8 mouse cellular contexts compared by ENCODE assay signal in the genomic region with DNA sequence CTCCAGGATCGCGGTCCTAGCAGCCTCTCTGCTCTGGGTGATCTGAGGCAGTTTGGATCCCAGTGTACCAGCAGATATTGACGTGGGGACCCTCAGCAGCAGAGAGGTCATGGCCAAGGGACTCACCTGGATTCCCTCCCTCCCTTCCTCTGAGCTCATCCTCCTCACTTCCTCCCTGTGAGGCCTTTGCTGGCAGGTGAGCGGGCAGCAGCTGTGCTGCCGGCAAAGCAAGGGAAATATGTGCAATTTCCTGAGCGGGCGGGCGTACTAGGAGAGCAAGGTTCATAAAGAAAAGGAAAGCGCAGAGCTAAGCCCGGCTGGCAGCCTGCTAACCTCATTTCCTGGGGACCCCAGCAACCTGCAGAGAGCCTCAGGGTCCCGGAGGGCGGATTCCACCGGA.
DNase-seq lines count a peak whose midpoint lies in the region; ATAC-seq and TF ChIP-seq lines count a peak whose summit lies in the region.

No protein-coding gene starts in this region.

- H3K27ac ChIP-seq in brown adipose tissue, adult 24 weeks (replicated peaks; ENCODE audit: low read depth, low read length): peak overlapping the region; percentile 28; the same call in 1 of the 2 replicates
- no peak overlapping the region for H3K27ac ChIP-seq in forebrain, postnatal 0 days (ENCODE audit: low read depth, low read length)
- no peak overlapping the region for H3K27ac ChIP-seq in hindbrain, embryonic 15.5 days (replicated peaks)
- no peak overlapping the region for H3K27ac ChIP-seq in limb, embryonic 15.5 days
- no peak overlapping the region for H3K27ac ChIP-seq in stomach, embryonic 16.5 days (ENCODE audit: low read length)

- no peaks in the 10 kb centered on the region for H3K27me3 ChIP-seq in forebrain, postnatal 0 days (ENCODE audit: insufficient read depth, low read length)
- no peaks in the 10 kb centered on the region for H3K27me3 ChIP-seq in hindbrain, embryonic 15.5 days
- peaks cover 4% of the 10 kb centered on the region; the same call in 1 of the 2 replicates for H3K27me3 ChIP-seq in limb, embryonic 15.5 days
- H3K27me3 ChIP-seq in stomach, embryonic 16.5 days (ENCODE audit: control insufficient read depth, insufficient read depth, low read length): peaks cover 10% of the 10 kb centered on the region

- peak; percentile 59 for ATAC-seq in CD4-positive, CD25-positive, alpha-beta regulatory T cell, adult 4 months
- ATAC-seq in forebrain, postnatal 0 days: no peak
- peak; percentile 57; the same call in 1 of the 2 replicates for ATAC-seq in hindbrain, embryonic 15.5 days (ENCODE audit: low FRiP score, low read depth)
- ATAC-seq in limb, embryonic 15.5 days (ENCODE audit: insufficient number of reproducible peaks, low FRiP score, low TSS enrichment, low read depth): no peak
- peak; percentile 33; the same call in 1 of the 2 replicates for ATAC-seq in stomach, embryonic 16.5 days (ENCODE audit: insufficient read depth, low FRiP score)

- no peak overlapping the region for H3K4me3 ChIP-seq in brown adipose tissue, adult 24 weeks (ENCODE audit: insufficient read depth, low read depth, low read length)
- H3K4me3 ChIP-seq in forebrain, postnatal 0 days (ENCODE audit: low read depth, low read length): no peak overlapping the region
- H3K4me3 ChIP-seq in hindbrain, embryonic 15.5 days: 0 out of 2 replicates have a peak overlapping the region, but pooled peaks have one; percentile 3
- no peak overlapping the region; the same call in 1 of the 2 replicates for H3K4me3 ChIP-seq in limb, embryonic 15.5 days
- H3K4me3 ChIP-seq in stomach, embryonic 16.5 days (replicated peaks; ENCODE audit: low read length): peak overlapping the region; percentile 21; the same call in 1 of the 2 replicates

- peaks cover 17% of the 10 kb centered on the region for H3K4me1 ChIP-seq in brown adipose tissue, adult 24 weeks (ENCODE audit: control insufficient read depth, insufficient read depth, insufficient read length, low read length)
- peaks cover 16% of the 10 kb centered on the region; the same call in 1 of the 2 replicates for H3K4me1 ChIP-seq in forebrain, postnatal 0 days (ENCODE audit: insufficient read depth)
- H3K4me1 ChIP-seq in hindbrain, embryonic 15.5 days (replicated peaks): peaks cover 20% of the 10 kb centered on the region
- peaks cover 22% of the 10 kb centered on the region for H3K4me1 ChIP-seq in limb, embryonic 15.5 days
- peaks cover 19% of the 10 kb centered on the region for H3K4me1 ChIP-seq in stomach, embryonic 16.5 days (ENCODE audit: control insufficient read depth, insufficient read depth, low read length)

- 0 out of 2 replicates have a peak overlapping the region, but pooled peaks have one; percentile 15 for H3K4me2 ChIP-seq in forebrain, postnatal 0 days (ENCODE audit: low read depth)
- H3K4me2 ChIP-seq in hindbrain, embryonic 15.5 days: peak overlapping the region; percentile 36
- H3K4me2 ChIP-seq in limb, embryonic 15.5 days: peak overlapping the region; percentile 33
- H3K4me2 ChIP-seq in stomach, embryonic 16.5 days (ENCODE audit: low read depth, low read length): peak overlapping the region; percentile 38

- peak overlapping the region; percentile 25; the same call in 1 of the 2 replicates for H3K9ac ChIP-seq in forebrain, postnatal 0 days
- H3K9ac ChIP-seq in hindbrain, embryonic 15.5 days: no peak overlapping the region
- H3K9ac ChIP-seq in limb, embryonic 15.5 days: no peak overlapping the region
- H3K9ac ChIP-seq in stomach, embryonic 16.5 days (ENCODE audit: low read length): peak overlapping the region; percentile 48; the same call in 1 of the 2 replicates

- H3K9me3 ChIP-seq in forebrain, postnatal 0 days (ENCODE audit: low read length): no peaks in the 10 kb centered on the region
- no peaks in the 10 kb centered on the region for H3K9me3 ChIP-seq in hindbrain, embryonic 15.5 days
- H3K9me3 ChIP-seq in limb, embryonic 15.5 days: no peaks in the 10 kb centered on the region
- H3K9me3 ChIP-seq in stomach, embryonic 16.5 days (replicated peaks; ENCODE audit: control insufficient read depth, low read length): no peaks in the 10 kb centered on the region

- DNase-seq in forebrain, postnatal 0 days: no peak
- no peak for DNase-seq in spleen, adult 18-20 months
- no peak for DNase-seq in layer of hippocampus, postnatal 25 days (ENCODE audit: extremely low spot score in 1 of 2, low spot score in 1 of 2)

- no peaks in the 10 kb centered on the region for H3K36me3 ChIP-seq in forebrain, postnatal 0 days (ENCODE audit: insufficient read depth)
- no peaks in the 10 kb centered on the region for H3K36me3 ChIP-seq in hindbrain, embryonic 15.5 days
- H3K36me3 ChIP-seq in limb, embryonic 15.5 days: no peaks in the 10 kb centered on the region
- H3K36me3 ChIP-seq in stomach, embryonic 16.5 days (ENCODE audit: control insufficient read depth, insufficient read depth, low read length): no peaks in the 10 kb centered on the region

- 26% methylated on average over 13 of the region's 13 CpGs for WGBS in forebrain, postnatal 0 days
- WGBS in hindbrain, embryonic 15.5 days: 23% methylated on average over 13 of the region's 13 CpGs
- 5% methylated on average over 13 of the region's 13 CpGs for WGBS in limb, embryonic 15.5 days
- WGBS in stomach, embryonic 16.5 days: 12% methylated on average over 13 of the region's 13 CpGs

- TF ChIP-seq CTCF in forebrain, postnatal 0 days (IDR thresholded peaks at IDR 0.05; ENCODE audit: low read depth): no peak

Comparison
In these comparisons a context has a peak if more than half of its experiments do, and no peak if none do; other contexts are left out.
1. ATAC-seq: peak in CD4-positive, CD25-positive, alpha-beta regulatory T cell, adult 4 months (single experiment), hindbrain, embryonic 15.5 days (single experiment) and stomach, embryonic 16.5 days (single experiment); none in forebrain, postnatal 0 days (single experiment) and limb, embryonic 15.5 days (single experiment).
2. H3K4me3 ChIP-seq: peak in hindbrain, embryonic 15.5 days (single experiment) and stomach, embryonic 16.5 days (single experiment); none in brown adipose tissue, adult 24 weeks (single experiment), forebrain, postnatal 0 days (single experiment) and limb, embryonic 15.5 days (single experiment).
3. H3K9ac ChIP-seq: peak in forebrain, postnatal 0 days (single experiment) and stomach, embryonic 16.5 days (single experiment); none in hindbrain, embryonic 15.5 days (single experiment) and limb, embryonic 15.5 days (single experiment).
4. Peak in every context shown above with its lines, with median percentiles within 50 percentile points of each other: H3K4me2 ChIP-seq.